In the genomic region with DNA sequence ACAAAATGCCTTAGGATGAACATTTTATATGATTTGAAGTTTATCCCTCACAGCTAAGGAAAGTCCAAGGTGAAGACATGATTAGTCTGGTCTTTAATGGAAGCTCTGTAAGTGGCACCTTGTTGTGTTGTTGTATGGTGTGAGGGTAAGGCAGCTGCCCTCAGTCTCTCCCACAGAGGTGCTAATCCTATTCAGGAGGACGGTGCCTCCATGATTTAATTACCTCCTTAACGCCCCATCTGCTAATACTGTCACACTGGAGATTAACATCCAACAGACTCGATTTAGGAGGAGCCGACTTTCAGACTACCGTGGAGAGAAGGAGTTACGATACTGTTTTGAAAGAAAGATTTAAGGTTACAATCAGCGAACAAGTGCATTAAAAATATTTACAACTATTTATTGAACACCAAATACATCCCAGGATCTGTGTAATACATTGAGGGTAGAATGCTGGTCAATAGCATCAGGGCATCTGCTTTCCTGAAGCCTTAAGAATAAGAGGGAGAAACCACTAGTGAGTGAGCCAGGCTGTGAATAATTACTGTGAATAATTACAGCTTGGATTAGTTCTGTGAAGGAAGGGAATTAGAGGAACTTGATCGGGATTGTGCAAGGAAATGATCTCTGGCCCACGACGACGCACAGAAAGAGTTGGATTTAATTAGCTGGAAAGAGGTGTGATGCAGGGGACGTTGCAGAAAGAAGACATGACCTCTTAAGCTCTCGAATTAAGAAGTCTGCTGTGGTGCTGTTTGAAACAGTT, we compare ENCODE assay signal across 25 mouse cellular contexts.
DNase-seq lines count a peak whose midpoint lies in the region; ATAC-seq lines count a peak whose summit lies in the region.
"Had no signal": no experiment of that assay in that cellular context is flagged by ENCODE, and none has a peak within 500 bp of the region (broad histone marks: within the 10 kb centered on the region; RNA-seq: fewer than 3 reads in every experiment).

No protein-coding gene starts in this region.

- 9% methylated on average over 13 of the region's 13 CpGs for WGBS in midbrain, embryonic 12.5 days
- 13% methylated on average over 13 of the region's 13 CpGs for WGBS in midbrain, embryonic 16.5 days
- WGBS in forebrain, embryonic 15.5 days = 7% methylated on average over 13 of the region's 13 CpGs

- peaks cover 6% of the 10 kb centered on the region; the same call in 1 of the 2 replicates for H3K4me1 ChIP-seq in midbrain, embryonic 12.5 days
- no peaks in the 10 kb centered on the region for H3K4me1 ChIP-seq in midbrain, embryonic 16.5 days (ENCODE audit: control insufficient read depth, insufficient read depth, low read length)
- H3K4me1 ChIP-seq in forebrain, embryonic 15.5 days = no peaks in the 10 kb centered on the region
- H3K4me1 ChIP-seq: embryonic facial prominence, embryonic 15.5 days; heart, embryonic 12.5 days; hindbrain, embryonic 10.5 days; liver, embryonic 13.5 days; stomach, embryonic 15.5 days had no signal

- H3K4me2 ChIP-seq in midbrain, embryonic 12.5 days (replicated peaks) = no peak overlapping the region; the same call in 1 of the 2 replicates
- H3K4me2 ChIP-seq in midbrain, embryonic 16.5 days (ENCODE audit: low read length) = no peak overlapping the region
- H3K4me2 ChIP-seq in forebrain, embryonic 15.5 days (replicated peaks) = no peak overlapping the region
- H3K4me2 ChIP-seq: embryonic facial prominence, embryonic 15.5 days; heart, embryonic 12.5 days; liver, embryonic 13.5 days; stomach, embryonic 15.5 days had no signal

- peak; percentile 60 for ATAC-seq in midbrain, embryonic 12.5 days (ENCODE audit: low FRiP score, low read depth)
- no peak for ATAC-seq in midbrain, embryonic 16.5 days
- peak; percentile 77; the same call in 1 of the 2 replicates for ATAC-seq in forebrain, embryonic 15.5 days (replicated peaks)
- ATAC-seq: inflammation-experienced regulatory T-cells, adult 6 months had no signal

- no peaks in the 10 kb centered on the region for H3K9me3 ChIP-seq in midbrain, embryonic 12.5 days
- H3K9me3 ChIP-seq in midbrain, embryonic 16.5 days (replicated peaks; ENCODE audit: control insufficient read depth, low read length, poor library complexity, severe bottlenecking) = no peaks in the 10 kb centered on the region
- H3K9me3 ChIP-seq in forebrain, embryonic 15.5 days = no peaks in the 10 kb centered on the region
- H3K9me3 ChIP-seq: embryonic facial prominence, embryonic 15.5 days; heart, embryonic 12.5 days; hindbrain, embryonic 10.5 days; liver, embryonic 13.5 days; stomach, embryonic 15.5 days had no signal

- DNase-seq in embryo, embryonic 11 days = peak; percentile 6
- DNase-seq in embryo, embryonic 10 days (ENCODE audit: low spot score) = no peak
- peak; percentile 8 for DNase-seq in retina, embryonic 14.5 days (ENCODE audit: low spot score)
- no peak for DNase-seq in adrenal gland, adult (ENCODE audit: inconsistent age in 2 of 2, low spot score in 1 of 2)
- no peak for DNase-seq in heart, adult 18-20 months
- DNase-seq: cerebellum, adult 11-12 months; cerebellum, postnatal 10 days; gastrocnemius, postnatal 10 days; heart, postnatal 10 days; kidney, adult 18-20 months; kidney, postnatal 4 days; liver, embryonic 13.5 days; lung, adult 2 months; lung, postnatal 14 days; right cerebral cortex, adult 18-20 months; right cerebral cortex, postnatal 4 days; thymus, postnatal 25 days had no signal

- no peak overlapping the region for H3K9ac ChIP-seq in midbrain, embryonic 12.5 days (replicated peaks)
- no peak overlapping the region for H3K9ac ChIP-seq in midbrain, embryonic 16.5 days (ENCODE audit: low read depth, low read length)
- H3K9ac ChIP-seq in forebrain, embryonic 15.5 days (replicated peaks) = no peak overlapping the region
- H3K9ac ChIP-seq: embryonic facial prominence, embryonic 15.5 days; heart, embryonic 12.5 days; liver, embryonic 13.5 days; stomach, embryonic 15.5 days had no signal

- 0 out of 2 replicates have a peak overlapping the region, but pooled peaks have one; percentile 6 for H3K27ac ChIP-seq in midbrain, embryonic 12.5 days (replicated peaks)
- H3K27ac ChIP-seq in midbrain, embryonic 16.5 days (ENCODE audit: low read length) = no peak overlapping the region
- H3K27ac ChIP-seq in forebrain, embryonic 15.5 days (replicated peaks) = 0 out of 2 replicates have a peak overlapping the region, but pooled peaks have one; percentile 9
- H3K27ac ChIP-seq: embryonic facial prominence, embryonic 15.5 days; hindbrain, embryonic 10.5 days; liver, embryonic 13.5 days; stomach, embryonic 15.5 days had no signal

- no peaks in the 10 kb centered on the region for H3K36me3 ChIP-seq in midbrain, embryonic 12.5 days
- no peaks in the 10 kb centered on the region for H3K36me3 ChIP-seq in midbrain, embryonic 16.5 days (ENCODE audit: control insufficient read depth, insufficient read depth, low read length)
- no peaks in the 10 kb centered on the region for H3K36me3 ChIP-seq in forebrain, embryonic 15.5 days
- H3K36me3 ChIP-seq: embryonic facial prominence, embryonic 15.5 days; heart, embryonic 12.5 days; hindbrain, embryonic 10.5 days; liver, embryonic 13.5 days; stomach, embryonic 15.5 days had no signal

- H3K27me3 ChIP-seq in midbrain, embryonic 12.5 days = no peaks in the 10 kb centered on the region; the same call in 1 of the 2 replicates
- H3K27me3 ChIP-seq in midbrain, embryonic 16.5 days (ENCODE audit: control insufficient read depth, insufficient read depth, low read depth, low read length) = no peaks in the 10 kb centered on the region
- no peaks in the 10 kb centered on the region for H3K27me3 ChIP-seq in forebrain, embryonic 15.5 days
- H3K27me3 ChIP-seq: embryonic facial prominence, embryonic 15.5 days; stomach, embryonic 15.5 days had no signal

- no peak overlapping the region for H3K4me3 ChIP-seq in midbrain, embryonic 12.5 days
- H3K4me3 ChIP-seq in midbrain, embryonic 16.5 days (ENCODE audit: low read depth, low read length) = no peak overlapping the region
- H3K4me3 ChIP-seq in forebrain, embryonic 15.5 days = no peak overlapping the region
- H3K4me3 ChIP-seq: embryonic facial prominence, embryonic 15.5 days; heart, embryonic 12.5 days; hindbrain, embryonic 10.5 days; liver, embryonic 13.5 days; stomach, embryonic 15.5 days had no signal

Comparison
In these comparisons a context has a peak if more than half of its experiments do, and no peak if none do; other contexts are left out.
1. DNase-seq: peak in embryo, embryonic 11 days (single experiment) and retina, embryonic 14.5 days (single experiment); none in embryo, embryonic 10 days (single experiment), adrenal gland, adult (0 of 2) and heart, adult 18-20 months (0 of 2).